Mouse (Mus musculus) cortical plate, adult 2 months (tissue): ENCODE results near the gene Sumo3.

Experiments
- CTCF ChIP-seq: fragments of 200-500 bp; IDR thresholded peaks from 2 replicates; pipeline ENCODE4 v1.5.1; 2011; ENCODE audit warnings: mild to moderate bottlenecking, control low read depth, low read length; ENCODE audit not compliant: insufficient read depth; ENCODE audit errors: extremely low read depth
- POLR2A ChIP-seq: fragments of 200-500 bp; IDR thresholded peaks from 2 replicates; pipeline ENCODE4 v1.6.1; 2011; ENCODE audit warnings: mild to moderate bottlenecking, low read length, control low read depth; ENCODE audit not compliant: insufficient read depth; ENCODE audit errors: extremely low read depth

DNA sequence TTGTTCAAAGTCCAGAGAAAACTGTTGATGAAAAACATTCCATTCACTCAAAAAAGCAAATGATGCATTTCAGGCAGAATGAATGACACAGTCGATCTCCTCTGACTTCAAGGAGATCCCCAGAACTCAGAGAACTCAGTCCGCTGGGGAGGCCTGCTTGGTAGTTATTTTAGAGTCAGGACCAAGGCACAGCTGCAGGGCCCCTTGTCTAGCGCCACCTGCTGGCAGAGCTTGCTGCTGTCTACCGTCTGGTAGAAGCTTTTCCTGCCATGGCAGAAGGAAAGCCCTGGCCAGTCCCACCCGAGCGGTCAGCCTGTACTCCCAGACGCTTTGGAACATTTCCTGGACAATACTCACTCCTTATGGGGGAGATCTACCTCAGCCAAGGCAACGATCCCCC, 39.2 kb upstream of the Sumo3 start:
- TF ChIP-seq CTCF (peak; percentile 81), POLR2A (no peak)
